Comparison of ENCODE assay signal across 15 mouse cellular contexts in genomic region chr1:164537324-164537948, GRCm38 (mm10).
"Had no signal": no experiment of that assay in that cellular context is flagged by ENCODE, and none has a peak within 500 bp of the region (broad histone marks: within the 10 kb centered on the region; RNA-seq: fewer than 3 reads in every experiment).

No protein-coding gene starts in this region.

- H3K27me3 ChIP-seq: limb, embryonic 13.5 days; neural tube, embryonic 15.5 days had no signal

- H3K4me1 ChIP-seq: limb, embryonic 13.5 days; midbrain, embryonic 10.5 days; neural tube, embryonic 15.5 days had no signal

- H3K4me2 ChIP-seq: limb, embryonic 13.5 days; neural tube, embryonic 15.5 days had no signal

- H3K36me3 ChIP-seq: limb, embryonic 13.5 days; midbrain, embryonic 10.5 days; neural tube, embryonic 15.5 days had no signal

- H3K9me3 ChIP-seq: limb, embryonic 13.5 days; midbrain, embryonic 10.5 days; neural tube, embryonic 15.5 days had no signal

- H3K4me3 ChIP-seq: limb, embryonic 13.5 days; midbrain, embryonic 10.5 days; myocyte; neural tube, embryonic 15.5 days had no signal

- H3K27ac ChIP-seq: limb, embryonic 13.5 days; liver, embryonic 14.5 days; midbrain, embryonic 10.5 days; neural tube, embryonic 15.5 days had no signal

- DNase-seq: kidney, adult 8-10 months; kidney, postnatal 25 days; layer of hippocampus, adult 9-11 months; layer of hippocampus, postnatal 36 days; lung, postnatal 4 days; midbrain, embryonic 14.5 days; right cerebral cortex, adult 18-20 months; right cerebral cortex, postnatal 25 days; thymus, adult 2 months; thymus, postnatal 25 days had no signal

- H3K9ac ChIP-seq: limb, embryonic 13.5 days; liver, embryonic 14.5 days; neural tube, embryonic 15.5 days had no signal
